Mouse (Mus musculus) myocyte (in vitro differentiated cells): ENCODE results near the gene Krt84.

Source experiments
- E2F4 ChIP-seq: IDR thresholded peaks from one replicate; pipeline ENCODE4 v1.6.1; 2011; ENCODE audit warnings: mild to moderate bottlenecking, control low read depth, moderate library complexity; ENCODE audit not compliant: insufficient read depth
- MAX ChIP-seq: IDR thresholded peaks from one replicate; pipeline ENCODE4 v1.6.1; 2011; ENCODE audit warnings: low read depth, mild to moderate bottlenecking, control low read depth
- MYOG ChIP-seq, 3 experiments: IDR thresholded peaks; one replicate each; pipeline ENCODE4 v1.6.1; 2011; ENCODE audit warnings: control low read depth in 2 of 3, low read depth in 2 of 3, mild to moderate bottlenecking in 2 of 3; ENCODE audit not compliant: insufficient read length in 2 of 3, control insufficient read depth in 1 of 3, insufficient read depth in 1 of 3
- POLR2A ChIP-seq: IDR thresholded peaks from one replicate; pipeline ENCODE4 v1.6.1; 2011; ENCODE audit warnings: low read depth, mild to moderate bottlenecking, control low read depth, moderate library complexity; ENCODE audit not compliant: insufficient read length
- SRF ChIP-seq: IDR thresholded peaks from one replicate; pipeline ENCODE4 v1.6.1; 2011; ENCODE audit warnings: low read depth; ENCODE audit not compliant: control insufficient read depth, insufficient read length
- TCF12 ChIP-seq: IDR thresholded peaks from one replicate; pipeline ENCODE4 v1.6.1; 2011; ENCODE audit warnings: mild to moderate bottlenecking, control low read depth; ENCODE audit not compliant: poor library complexity, insufficient read depth, severe bottlenecking
- TCF3 ChIP-seq: IDR thresholded peaks from one replicate; pipeline ENCODE4 v1.6.1; 2011; ENCODE audit warnings: low read depth, control low read depth; ENCODE audit not compliant: insufficient read length
- USF1 ChIP-seq: IDR thresholded peaks from one replicate; pipeline ENCODE4 v1.6.1; 2011; ENCODE audit warnings: low read depth, mild to moderate bottlenecking, control low read depth, moderate library complexity

DNA sequence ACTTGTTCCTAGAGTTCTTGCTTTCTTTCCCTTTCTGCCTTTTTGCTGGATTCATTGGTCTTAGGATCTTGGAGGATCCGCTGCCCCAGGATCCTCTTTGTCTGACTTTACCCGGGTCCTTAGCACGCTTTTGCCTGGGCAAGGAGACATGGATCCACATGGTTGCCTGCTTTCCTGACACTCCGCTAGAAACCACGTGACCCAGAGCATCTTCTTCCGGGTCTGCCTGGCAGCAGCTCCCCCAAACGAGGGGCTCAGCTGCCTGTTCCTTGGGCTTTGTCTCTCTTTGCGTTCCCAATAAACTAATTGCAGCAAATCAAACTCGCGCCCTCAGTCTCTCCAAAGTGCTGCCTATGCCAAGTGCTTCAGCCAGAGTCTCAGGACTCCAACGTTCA is 53.0 kb downstream of the Krt84 start:
- no peak for TF ChIP-seq MAX
- TF ChIP-seq MYOG (IDR thresholded peaks at IDR 0.05; ENCODE audit: control insufficient read depth in 1 of 3, insufficient read depth in 1 of 3, insufficient read length in 2 of 3, low read depth in 2 of 3), result no peak
- TF ChIP-seq USF1, result no peak
- no peak for TF ChIP-seq TCF3
- no peak for TF ChIP-seq SRF
- no peak for TF ChIP-seq POLR2A
- no peak for TF ChIP-seq E2F4
- no peak for TF ChIP-seq TCF12
